Mouse (Mus musculus): ENCODE data around the gene Tomm20.

Tomm20 gene

DNA sequence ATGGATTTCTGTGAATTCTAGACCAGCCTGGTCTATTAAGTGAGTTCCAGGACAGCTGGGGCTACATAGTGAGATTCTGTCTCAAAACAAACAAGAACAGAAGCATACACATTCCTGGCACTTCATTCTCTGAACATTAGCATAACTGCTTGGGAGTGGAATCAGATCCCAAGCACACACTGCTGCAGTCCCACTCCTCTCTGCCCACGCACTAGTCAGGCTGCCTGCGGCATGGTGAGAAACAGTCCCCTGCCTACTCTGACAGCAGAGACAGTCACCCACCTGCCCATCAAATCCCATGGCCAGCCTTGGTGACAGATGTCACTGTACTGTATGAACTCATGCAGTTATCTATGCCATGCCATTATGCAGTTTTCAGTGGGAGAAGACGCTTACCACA is 15.9 kb upstream of the Tomm20 start:
- WGBS = 41% methylated on average over 3 of the region's 3 CpGs

DNA sequence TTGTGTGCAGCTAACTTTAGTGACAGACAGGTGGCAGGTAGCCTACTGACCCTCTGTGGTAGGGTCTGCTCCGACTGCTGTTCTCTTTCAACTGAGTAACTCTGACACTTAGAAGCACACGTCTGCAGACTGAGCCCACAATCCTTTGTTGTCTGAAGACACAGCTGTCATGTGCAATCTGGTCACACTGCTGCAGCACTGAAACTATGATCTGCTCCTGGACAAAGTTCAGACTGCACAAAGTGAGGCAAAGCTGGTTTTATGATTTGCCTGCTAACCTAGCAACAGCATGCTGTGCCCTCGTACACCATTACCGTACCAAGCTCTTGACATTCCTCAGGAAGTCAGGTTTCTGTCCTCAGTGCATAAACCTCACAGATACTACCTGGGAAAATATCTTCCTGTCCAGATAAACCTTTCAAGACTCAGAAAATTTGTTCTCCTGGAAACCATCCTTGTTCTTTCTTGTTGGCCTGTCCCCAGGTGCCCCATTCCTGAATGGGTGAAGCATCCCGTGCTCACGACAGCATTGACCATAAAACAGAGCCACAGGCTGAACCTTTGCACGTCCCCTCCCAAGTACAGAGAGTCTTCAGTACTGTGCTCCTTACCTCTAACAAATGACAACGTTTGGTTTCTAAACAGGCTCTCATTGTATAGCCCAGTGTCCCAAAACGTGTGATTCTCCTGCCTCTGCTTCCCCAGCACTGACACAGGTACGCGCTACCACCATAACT is 6.4 kb upstream of the Tomm20 start:
- 90% methylated on average over 11 of the region's 11 CpGs for WGBS

- WGBS = 84% methylated on average over 2 of the region's 2 CpGs
Observed at GRCm38 (mm10) chr8:126949527-126949926, 3.9 kb upstream of the Tomm20 start.

GRCm38 (mm10) chr8:126946444-126946843 is 800 bp upstream of the Tomm20 start:
- 44% methylated on average over 7 of the region's 7 CpGs for WGBS

GRCm38 (mm10) chr8:126944781-126945691 is 608 bp downstream of the Tomm20 start:
- under 1% methylated on average over 46 of the region's 46 CpGs for WGBS

GRCm38 (mm10) chr8:126943565-126943964 is 2.1 kb downstream of the Tomm20 start:
- WGBS = 83% methylated on average over 7 of the region's 7 CpGs

GRCm38 (mm10) chr8:126937337-126937736 is 8.3 kb downstream of the Tomm20 start:
- 77% methylated on average over 3 of the region's 3 CpGs for WGBS

DNA sequence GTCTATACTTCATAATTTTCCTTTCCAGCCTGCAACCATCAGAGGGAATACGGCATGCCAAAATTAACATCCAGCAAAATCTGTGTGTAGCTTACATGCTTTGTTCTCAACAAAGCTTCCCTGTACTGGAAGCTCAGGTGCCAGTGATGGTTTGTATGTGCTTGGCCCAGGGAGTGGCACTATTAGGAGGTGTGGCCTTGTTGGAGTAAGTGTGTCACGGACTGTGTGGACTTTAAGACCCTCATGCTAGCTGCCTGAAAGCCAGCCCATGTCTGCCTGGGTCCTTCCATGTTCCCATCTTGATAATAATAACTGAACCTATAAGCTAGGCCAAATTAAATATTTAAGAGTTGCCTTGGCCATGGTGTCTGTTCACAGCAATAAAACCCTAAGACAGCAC is 10.3 kb downstream of the Tomm20 start:
- WGBS = 94% methylated on average over 2 of the region's 2 CpGs

- WGBS = 33% methylated on average over 1 of the region's 1 CpGs
Observed at GRCm38 (mm10) chr8:126932656-126933055, 13.0 kb downstream of the Tomm20 start.

- 76% methylated on average over 1 of the region's 1 CpGs for WGBS
Observed at GRCm38 (mm10) chr8:126932249-126932648, 13.4 kb downstream of the Tomm20 start.

DNA sequence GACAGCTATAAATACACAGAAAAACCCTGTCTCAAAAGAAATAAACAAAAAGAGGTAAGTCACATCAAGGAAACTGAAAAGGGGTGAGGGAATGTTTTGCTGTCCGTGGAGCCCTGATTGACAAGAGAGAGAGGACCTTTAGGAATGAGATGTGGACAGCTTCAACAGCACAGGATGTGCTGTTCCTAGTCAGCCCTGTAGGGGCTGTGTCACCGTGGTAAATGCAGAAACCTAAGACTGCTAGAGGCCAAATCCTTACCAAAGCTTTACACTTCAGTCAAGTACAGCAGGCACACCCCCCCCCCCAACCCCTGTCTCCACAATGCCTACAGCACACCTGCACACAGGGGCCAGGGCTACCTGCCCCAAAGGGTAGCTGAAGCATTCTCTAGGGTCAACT is 13.9 kb downstream of the Tomm20 start:
- WGBS = 27% methylated on average over 2 of the region's 2 CpGs

- WGBS = 75% methylated on average over 3 of the region's 3 CpGs
Observed at GRCm38 (mm10) chr8:126929607-126930161, 16.0 kb downstream of the Tomm20 start.

DNA sequence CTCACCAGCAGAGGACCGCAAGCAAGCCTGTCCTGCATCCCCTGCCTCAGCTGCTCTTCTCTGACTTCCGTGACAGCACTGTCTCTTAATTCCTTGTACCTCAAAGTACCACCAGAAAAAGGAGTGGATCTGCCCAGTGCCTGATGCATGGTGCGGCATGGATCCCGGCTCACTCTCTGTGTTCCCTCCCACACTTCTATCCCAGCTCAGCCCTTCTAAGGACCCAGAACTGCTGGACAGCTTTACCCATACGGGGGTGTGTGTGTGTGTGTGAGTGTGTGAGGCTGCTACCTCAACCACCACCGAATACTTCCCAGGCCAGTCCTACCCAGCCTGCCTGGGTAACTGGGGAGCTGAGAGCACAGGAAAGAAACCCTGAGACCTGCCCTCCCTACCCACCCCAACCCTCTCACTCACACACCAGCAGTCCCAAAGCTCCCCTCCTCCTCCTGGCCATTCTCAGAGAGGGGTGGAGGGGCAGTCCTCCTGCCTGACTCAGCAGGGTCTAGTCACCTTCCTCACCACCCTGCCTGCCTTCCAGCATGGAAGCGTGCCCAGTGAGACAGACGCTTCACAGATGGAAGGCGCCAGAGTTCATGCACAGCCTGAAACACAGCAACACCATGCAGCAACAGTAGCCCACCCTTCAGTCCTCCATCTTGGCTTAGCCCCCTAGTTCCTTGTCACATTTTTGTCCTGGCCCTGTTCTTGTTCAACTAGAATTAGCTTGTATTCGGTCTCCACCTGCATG is 16.7 kb downstream of the Tomm20 start:
- 70% methylated on average over 10 of the region's 10 CpGs for WGBS

DNA sequence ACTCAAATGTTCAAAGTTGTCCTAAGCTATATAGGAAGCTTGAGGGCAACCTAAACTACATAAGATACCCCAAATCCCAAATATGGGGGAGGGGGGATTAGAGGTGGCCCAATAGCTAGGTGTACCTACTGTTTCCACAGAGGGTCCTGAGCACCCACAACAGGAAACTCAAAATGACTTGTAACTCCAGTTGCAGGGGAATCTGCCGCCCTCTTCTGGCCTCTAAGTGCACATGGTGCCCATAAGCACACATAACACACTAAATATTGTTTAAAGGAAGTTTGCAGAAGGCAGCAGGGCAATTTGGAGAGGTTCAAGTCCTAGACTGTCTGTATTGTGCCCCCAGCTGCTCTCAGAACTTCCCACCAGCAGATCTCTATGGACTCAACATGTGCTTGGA is 18.6 kb downstream of the Tomm20 start:
- 37% methylated on average over 1 of the region's 1 CpGs for WGBS

GRCm38 (mm10) chr8:126922981-126923380 is 22.7 kb downstream of the Tomm20 start:
- WGBS = 92% methylated on average over 7 of the region's 7 CpGs

- WGBS = 82% methylated on average over 3 of the region's 3 CpGs
Observed at GRCm38 (mm10) chr8:126921432-126921831, 24.2 kb downstream of the Tomm20 start.

DNA sequence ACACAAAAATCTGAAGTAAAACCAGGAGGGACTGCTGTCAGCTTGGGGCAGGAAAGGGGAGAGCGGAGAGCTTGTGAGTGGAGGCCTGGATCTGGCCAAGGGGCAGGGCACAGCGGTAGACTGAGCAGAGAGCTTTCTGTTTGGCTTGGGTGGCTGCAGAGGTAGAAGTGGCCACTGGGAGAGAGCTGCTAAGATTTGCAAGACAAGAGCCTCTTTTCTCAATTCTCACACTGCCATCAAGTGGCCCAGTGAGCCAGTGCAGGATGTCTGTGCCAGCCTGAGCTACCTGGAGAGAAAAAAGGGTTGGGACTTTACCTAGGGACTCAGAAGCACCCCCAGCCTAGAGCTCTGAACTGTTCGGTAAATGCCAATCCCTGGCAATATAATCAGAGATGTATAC is 24.8 kb downstream of the Tomm20 start:
- WGBS = 22% methylated on average over 3 of the region's 3 CpGs

- WGBS = 57% methylated on average over 6 of the region's 6 CpGs
Observed at GRCm38 (mm10) chr8:126920386-126920785, 25.3 kb downstream of the Tomm20 start.

DNA sequence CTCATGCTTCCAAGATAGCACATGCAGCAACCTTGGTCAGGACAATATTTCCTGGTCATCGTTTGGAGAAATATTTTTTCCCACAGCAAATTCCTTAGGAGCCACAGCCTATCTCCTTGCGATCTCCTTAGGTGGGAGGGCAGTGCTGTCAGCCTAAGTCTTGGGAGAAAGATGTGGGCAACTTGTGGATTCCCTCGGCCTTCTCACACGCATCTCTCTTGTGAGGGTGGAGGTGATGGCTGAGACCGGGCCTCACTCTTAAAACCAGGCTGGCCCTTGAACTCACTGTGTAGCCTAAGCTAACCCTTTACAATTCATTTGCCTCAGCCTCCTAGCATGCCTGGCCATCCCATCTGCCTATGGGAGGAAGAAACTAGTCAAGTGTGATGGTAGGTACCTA is 25.9 kb downstream of the Tomm20 start:
- WGBS = 80% methylated on average over 5 of the region's 5 CpGs

DNA sequence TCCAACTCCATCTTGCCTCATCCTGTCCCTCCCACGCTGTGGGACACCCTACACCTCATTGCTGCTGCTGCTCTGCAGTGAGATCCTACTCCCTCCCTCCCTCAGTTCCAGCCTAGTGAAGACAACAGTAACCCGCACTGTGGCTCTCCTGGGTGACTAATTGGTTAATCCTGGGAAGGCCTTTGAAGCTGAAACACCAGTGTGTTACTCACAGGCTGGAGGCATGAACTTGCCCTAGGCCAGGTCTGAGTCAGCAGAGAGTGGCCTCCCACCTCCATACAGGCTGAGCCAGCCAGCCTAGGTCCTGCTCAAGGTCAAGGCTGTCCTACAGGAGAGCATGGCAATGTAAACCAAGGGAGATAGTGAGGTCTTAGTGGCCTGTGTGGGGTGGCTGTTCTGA is 26.4 kb downstream of the Tomm20 start:
- 71% methylated on average over 2 of the region's 2 CpGs for WGBS

- WGBS = 97% methylated on average over 1 of the region's 1 CpGs
Observed at GRCm38 (mm10) chr8:126918356-126918755, 27.3 kb downstream of the Tomm20 start.
